In genomic region chr3:39937719-39938278, GRCm38 (mm10) we compare ENCODE assay signal across 26 mouse cellular contexts.
DNase-seq lines count a peak whose midpoint lies in the region; ATAC-seq lines count a peak whose summit lies in the region.
"Had no signal": no experiment of that assay in that cellular context is flagged by ENCODE, and none has a peak within 500 bp of the region (broad histone marks: within the 10 kb centered on the region; RNA-seq: fewer than 3 reads in every experiment).

No protein-coding gene starts in this region.

- no peak overlapping the region for H3K27ac ChIP-seq in kidney, embryonic 14.5 days (ENCODE audit: low read depth, low read length)
- H3K27ac ChIP-seq: embryonic facial prominence, embryonic 13.5 days; forebrain, embryonic 10.5 days; forebrain, embryonic 13.5 days; gastrocnemius, adult 2 months; heart, embryonic 10.5 days; heart, embryonic 13.5 days; hindbrain, embryonic 14.5 days; hindbrain, postnatal 0 days had no signal

- no peak overlapping the region for H3K9ac ChIP-seq in kidney, embryonic 14.5 days (ENCODE audit: low read depth, low read length)
- H3K9ac ChIP-seq: embryonic facial prominence, embryonic 13.5 days; forebrain, embryonic 13.5 days; heart, embryonic 13.5 days; hindbrain, embryonic 14.5 days had no signal

- WGBS in kidney, embryonic 14.5 days = 84% methylated on average over 3 of the region's 3 CpGs

- H3K4me2 ChIP-seq in kidney, embryonic 14.5 days (replicated peaks; ENCODE audit: low read depth, low read length) = no peak overlapping the region
- H3K4me2 ChIP-seq: embryonic facial prominence, embryonic 13.5 days; forebrain, embryonic 13.5 days; heart, embryonic 13.5 days; hindbrain, embryonic 14.5 days had no signal

- no peaks in the 10 kb centered on the region for H3K4me1 ChIP-seq in kidney, embryonic 14.5 days (ENCODE audit: control insufficient read depth, insufficient read depth, low read length)
- H3K4me1 ChIP-seq: embryonic facial prominence, embryonic 13.5 days; forebrain, embryonic 10.5 days; forebrain, embryonic 13.5 days; heart, embryonic 10.5 days; heart, embryonic 13.5 days had no signal

- intact Hi-C loops in gastrocnemius, postnatal 14 days (cut with DNase I; ENCODE audit: low total_unique reads) = no loop called here

- H3K27me3 ChIP-seq in kidney, embryonic 14.5 days (ENCODE audit: control insufficient read depth, insufficient read depth, low read length) = no peaks in the 10 kb centered on the region
- H3K27me3 ChIP-seq: embryonic facial prominence, embryonic 13.5 days; forebrain, embryonic 13.5 days; heart, embryonic 13.5 days had no signal

- H3K36me3 ChIP-seq in kidney, embryonic 14.5 days (ENCODE audit: control insufficient read depth, insufficient read depth, low read length) = no peaks in the 10 kb centered on the region
- H3K36me3 ChIP-seq: embryonic facial prominence, embryonic 13.5 days; forebrain, embryonic 10.5 days; heart, embryonic 10.5 days; heart, embryonic 13.5 days had no signal

- no peaks in the 10 kb centered on the region for H3K9me3 ChIP-seq in kidney, embryonic 14.5 days (ENCODE audit: control insufficient read depth, low read length)
- H3K9me3 ChIP-seq: embryonic facial prominence, embryonic 13.5 days; forebrain, embryonic 10.5 days; forebrain, embryonic 13.5 days; heart, embryonic 10.5 days; heart, embryonic 13.5 days had no signal

- H3K4me3 ChIP-seq in kidney, embryonic 14.5 days (ENCODE audit: low read length) = no peak overlapping the region
- H3K4me3 ChIP-seq: embryonic facial prominence, embryonic 13.5 days; forebrain, embryonic 10.5 days; forebrain, embryonic 13.5 days; gastrocnemius, adult 2 months; heart, embryonic 10.5 days; heart, embryonic 13.5 days had no signal

- no peak for ATAC-seq in kidney, embryonic 14.5 days (ENCODE audit: low FRiP score, low TSS enrichment)
- ATAC-seq: forebrain, embryonic 13.5 days; forebrain, embryonic 16.5 days; hindbrain, postnatal 0 days; inflammation-experienced regulatory T-cells, adult 6 months; intestine, embryonic 16.5 days had no signal

- peak; percentile 11 for DNase-seq in adrenal gland, postnatal 14 days
- DNase-seq in adrenal gland, postnatal 25 days = no peak
- peak; percentile 16 for DNase-seq in gastrocnemius, postnatal 25 days
- DNase-seq in gastrocnemius, postnatal 14 days = no peak
- peak; percentile 1 for DNase-seq in kidney, adult 9 months
- DNase-seq in layer of hippocampus, adult 18-20 months (ENCODE audit: low spot score in 2 of 2) = no peak
- DNase-seq: adrenal gland, adult 2 months; adrenal gland, postnatal 36 days; cerebellum, adult 2 months; cerebellum, adult 9-11 months; cerebellum, postnatal 25 days; heart, adult 11 months; heart, postnatal 14 days; heart, postnatal 4 days had no signal

Comparison
In these comparisons a context has a peak if more than half of its experiments do, and no peak if none do; other contexts are left out.
1. DNase-seq: peak in adrenal gland, postnatal 14 days (single experiment), gastrocnemius, postnatal 25 days (single experiment) and kidney, adult 9 months (single experiment); none in adrenal gland, postnatal 25 days (single experiment), gastrocnemius, postnatal 14 days (single experiment) and layer of hippocampus, adult 18-20 months (0 of 2).